Mouse (Mus musculus) adrenal gland, postnatal 4 days (tissue): Measurements from ENCODE around the gene Adamtsl1. TPM values are rescaled to one million over a fixed set of nuclear protein-coding genes. Genes with fewer than 3 reads are reported as not detected.

Experiments used
- DNase-seq, 2 experiments: peaks; one replicate each; pipeline ENCODE4 v3.0.0; 2021 to 2022; ENCODE audit warnings: low spot score in 2 of 2, mixed read lengths in 2 of 2
- long read RNA-seq, 2 experiments: library from polyadenylated mRNA; stranded (forward); transcript quantifications; one replicate each; pipeline ENCODE4 v2.0.0; 2021
- total RNA-seq, 2 experiments: library from RNA; stranded (reverse); gene quantifications; 2 replicates each; pipeline ENCODE4 v1.2.3; 2021

The Adamtsl1 gene
- 10 to 100 TPM; 15.8 to 20.9 TPM for total RNA-seq
- long read RNA-seq, experiment 1, full-length matches to known transcripts: 2 of 7 reads
- long read RNA-seq, experiment 1, partial matches to known transcripts: 2 of 7 reads
- long read RNA-seq, experiment 1, other reads (novel, unspliced or antisense): 3 of 7 reads
- long read RNA-seq, experiment 2, full-length matches to known transcripts: 2 of 5 reads
- long read RNA-seq, experiment 2, partial matches to known transcripts: 2 of 5 reads
- long read RNA-seq, experiment 2, other reads (novel, unspliced or antisense): 1 of 5 reads

- no peak for DNase-seq
Observed at GRCm38 (mm10) chr4:85513792-85514191, at the start of gene Adamtsl1. Gene Adamtsl1 (plus strand): TSS chr4:85514172.

DNA sequence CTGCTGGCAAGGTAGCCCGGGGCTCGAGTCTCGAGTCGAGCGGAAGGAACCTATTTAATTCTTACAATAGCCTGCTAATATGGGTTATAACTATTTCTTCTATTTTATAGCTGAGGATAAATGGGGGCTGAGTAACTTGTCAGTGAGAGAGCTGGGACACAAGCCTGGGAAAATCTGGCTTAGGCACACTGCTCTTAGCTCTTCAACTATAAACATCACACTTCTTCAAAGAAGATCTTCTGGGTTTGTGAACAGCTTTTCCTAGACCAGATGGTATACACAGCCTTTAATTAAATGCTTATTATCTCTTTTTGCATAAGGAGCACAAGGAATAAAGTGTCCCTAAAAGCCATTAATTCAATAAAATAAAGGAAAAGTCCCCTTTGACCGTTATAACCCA lies 30.4 kb upstream of the Adamtsl1 start:
- no peak for DNase-seq

DNA sequence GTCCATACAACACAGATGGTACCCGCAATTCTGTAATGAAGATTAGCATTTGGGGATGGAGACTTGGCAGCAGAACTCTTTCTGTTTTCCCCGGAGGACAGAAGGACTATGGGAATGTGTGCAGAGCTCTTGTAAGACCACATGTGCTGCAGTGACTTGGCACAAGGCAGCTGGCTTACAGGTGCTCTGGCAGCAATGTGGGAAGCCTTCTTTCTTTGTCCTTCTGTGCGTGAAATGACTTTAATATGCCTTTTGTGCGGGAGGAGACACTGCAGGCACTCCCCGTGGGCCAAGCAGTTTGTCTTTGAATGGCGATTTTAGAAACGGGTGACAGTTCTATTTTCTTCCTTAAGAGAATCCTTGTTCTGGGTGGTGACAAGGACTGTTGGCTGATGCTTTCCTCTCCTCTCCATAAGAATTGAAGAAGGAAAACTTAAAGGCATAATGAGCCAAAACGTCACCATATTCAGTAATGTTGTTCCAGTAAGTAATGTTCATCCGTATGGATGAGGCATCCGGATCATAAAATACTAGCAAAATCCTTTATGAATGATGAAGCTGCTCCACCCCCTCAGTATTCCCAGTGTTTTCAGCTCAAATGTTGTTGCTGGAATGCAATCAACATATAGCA lies 27.5 kb upstream of the Adamtsl1 start:
- DNase-seq: no peak

DNA sequence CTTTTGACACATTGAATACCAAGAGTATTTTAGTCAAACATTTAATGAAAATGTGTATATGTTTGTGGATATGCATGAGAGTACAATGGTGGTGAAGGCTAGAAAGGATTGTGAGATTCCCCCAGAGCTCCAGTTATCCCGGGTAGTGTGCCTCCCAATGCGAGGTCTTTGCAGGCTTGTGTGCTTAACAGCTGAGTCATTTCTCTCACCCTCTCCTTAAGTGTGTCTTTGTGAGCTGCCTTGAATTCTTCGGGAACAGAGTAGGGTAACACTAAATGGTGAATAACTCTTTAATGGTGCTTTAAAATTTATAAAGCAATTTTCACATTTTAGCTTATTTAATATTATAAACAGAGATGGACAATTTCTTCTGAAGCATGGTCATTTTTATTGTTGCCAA lies 8.3 kb upstream of the Adamtsl1 start:
- DNase-seq: no peak

GRCm38 (mm10) chr4:85506976-85507375 lies 7.0 kb upstream of the Adamtsl1 start:
- no peak for DNase-seq

DNA sequence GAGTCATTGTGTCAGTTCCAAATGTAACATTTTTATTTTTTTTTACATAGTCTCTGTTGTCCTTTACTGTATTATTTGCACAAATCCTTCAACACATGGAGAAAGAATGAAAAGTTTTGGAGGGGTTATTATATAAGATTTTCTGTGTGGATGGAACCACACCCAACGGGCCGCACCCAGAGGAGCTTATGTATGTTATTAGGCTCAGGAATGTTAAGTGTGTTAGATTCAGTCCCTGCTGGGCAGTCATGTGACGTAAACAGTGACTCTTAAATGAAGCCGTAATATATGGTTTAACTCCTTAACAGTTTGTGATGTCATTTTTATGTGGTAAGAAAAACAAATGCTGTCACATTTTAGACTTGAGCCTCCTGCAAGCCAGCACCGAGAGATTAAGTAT lies 6.5 kb upstream of the Adamtsl1 start:
- DNase-seq: no peak

DNA sequence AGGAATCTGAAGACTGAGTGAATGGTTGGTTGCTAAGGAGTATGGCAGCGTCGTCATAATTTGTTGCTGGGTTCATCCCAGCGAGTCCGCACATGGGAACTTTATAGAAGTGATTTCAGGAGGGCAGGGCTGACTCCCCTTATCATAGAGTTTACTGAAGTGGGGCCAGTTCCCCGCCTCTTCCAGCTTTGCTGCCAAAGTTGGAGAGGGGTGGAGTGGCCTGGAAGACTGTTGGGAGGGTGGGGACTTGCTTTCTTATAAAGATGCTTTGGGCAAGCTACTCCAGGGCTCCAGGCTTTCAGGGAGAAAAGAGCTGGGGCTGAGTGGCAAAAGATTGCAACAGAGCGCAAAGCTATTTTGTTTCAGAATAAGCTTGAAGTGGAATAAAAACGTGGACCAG lies 684 bp upstream of the Adamtsl1 start:
- DNase-seq: no peak

DNA sequence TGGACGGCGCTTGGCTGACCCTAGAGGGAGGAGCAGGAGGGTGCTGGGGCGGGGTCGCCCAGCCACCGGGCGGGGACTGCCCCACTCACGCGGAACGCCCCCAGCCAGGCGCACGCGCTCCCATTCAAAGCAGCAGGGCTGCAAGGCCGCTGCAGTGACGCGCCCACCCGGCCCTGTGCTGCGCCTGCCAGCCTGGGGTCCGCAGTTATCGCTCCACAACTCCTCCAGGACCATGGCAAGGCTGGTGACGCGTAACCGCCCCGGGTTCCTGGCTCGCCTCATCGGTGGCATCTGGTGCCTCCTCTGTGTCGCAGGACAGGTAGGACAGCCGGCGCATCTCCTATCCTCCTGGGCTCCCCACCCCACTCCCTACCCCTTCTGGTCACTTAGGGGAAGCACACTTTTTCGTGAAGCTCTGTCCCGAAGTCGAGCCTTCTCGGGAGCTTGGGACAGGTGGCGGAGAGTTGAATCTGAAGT lies 271 bp downstream of the Adamtsl1 start:
- DNase-seq: no peak

DNA sequence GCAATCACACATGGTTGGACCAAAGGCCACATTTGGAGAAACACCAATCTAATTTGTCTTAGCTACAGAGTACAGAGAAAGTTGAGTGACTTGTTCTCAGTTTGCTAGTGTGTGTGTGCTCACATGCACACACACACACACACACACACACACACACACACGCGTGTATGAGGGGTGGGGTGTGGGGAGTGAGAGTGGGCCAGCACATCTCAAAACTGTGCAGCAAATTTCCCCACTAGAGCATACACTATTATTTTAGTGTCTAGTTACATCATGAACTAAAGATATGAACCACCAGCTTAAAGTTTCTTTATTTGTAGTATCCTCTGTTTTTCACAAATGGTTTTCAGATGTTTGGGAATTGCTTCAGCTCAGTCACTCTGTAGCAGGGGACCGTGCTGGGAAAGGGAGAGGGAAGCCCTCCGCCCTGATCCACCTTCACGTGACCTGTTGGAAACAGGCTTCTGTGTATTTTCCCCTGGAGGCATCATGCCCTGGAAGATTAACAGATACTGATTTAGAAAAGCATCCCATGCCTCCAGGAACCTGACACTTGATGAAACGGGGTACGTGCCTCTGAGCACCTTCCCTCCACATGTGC lies 13.1 kb downstream of the Adamtsl1 start:
- no peak for DNase-seq

DNA sequence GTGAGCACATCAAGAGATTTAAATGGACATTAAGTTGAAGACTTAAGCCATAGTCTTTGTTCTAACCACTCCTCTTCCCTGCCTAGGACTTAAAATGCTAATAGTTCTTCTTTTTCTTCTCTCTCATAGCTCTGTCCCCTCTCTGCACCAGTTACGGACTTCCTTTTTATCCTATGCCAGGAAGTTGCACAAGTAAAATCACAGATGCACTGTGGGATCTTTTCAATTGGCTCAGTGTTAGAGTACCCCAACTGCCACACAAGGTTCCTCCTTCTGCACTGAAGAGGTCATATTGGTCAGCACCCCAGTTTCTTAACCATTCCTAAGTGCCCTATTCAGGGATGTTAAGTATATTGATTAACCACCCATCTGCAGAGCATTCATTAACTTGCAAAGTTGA lies 15.9 kb downstream of the Adamtsl1 start:
- DNase-seq: no peak

- no peak for DNase-seq
Observed at GRCm38 (mm10) chr4:85539677-85540076, 25.7 kb downstream of the Adamtsl1 start.

GRCm38 (mm10) chr4:85543221-85543620 lies 29.2 kb downstream of the Adamtsl1 start:
- DNase-seq: no peak

GRCm38 (mm10) chr4:85554696-85555095 lies 40.7 kb downstream of the Adamtsl1 start:
- no peak for DNase-seq

DNA sequence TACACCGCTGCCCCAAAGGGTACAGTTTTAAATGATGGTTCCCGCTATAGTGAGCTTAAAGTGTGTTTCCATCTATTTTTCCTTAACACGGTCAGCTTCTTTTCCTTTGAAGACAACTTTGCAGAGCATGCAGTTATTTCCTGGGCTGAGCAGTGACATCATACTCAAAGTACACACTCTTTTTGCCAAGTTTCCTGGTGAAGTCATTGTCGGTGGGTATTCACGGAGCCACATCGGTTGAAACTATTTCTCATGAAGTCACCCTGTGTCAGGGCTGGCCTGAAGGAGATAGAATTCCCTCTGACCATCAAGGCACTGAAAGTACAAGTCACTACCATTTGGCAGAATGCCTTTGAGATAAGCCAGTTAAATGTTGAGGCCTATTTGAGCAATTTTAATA lies 45.8 kb downstream of the Adamtsl1 start:
- no peak for DNase-seq

DNA sequence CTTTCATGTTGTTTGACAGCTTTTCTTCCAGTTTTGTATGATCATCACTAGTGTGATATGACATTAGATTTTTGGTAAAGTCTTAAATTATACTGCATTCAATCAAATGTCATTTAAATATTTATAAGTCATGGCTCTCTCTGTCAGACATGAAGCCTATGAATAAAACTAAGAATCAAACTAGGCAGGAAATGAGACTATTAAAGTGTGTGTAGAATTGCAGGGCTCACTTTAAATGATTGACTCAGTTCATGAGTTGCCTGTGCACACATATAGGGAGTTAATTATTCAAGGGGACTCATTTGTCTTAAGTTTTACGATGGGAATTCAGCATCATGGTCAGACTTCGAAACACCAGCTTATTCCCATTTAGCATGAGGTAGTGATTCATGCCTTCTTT lies 71.5 kb downstream of the Adamtsl1 start:
- no peak for DNase-seq

- DNase-seq: no peak
Observed at GRCm38 (mm10) chr4:85588928-85589327, 75.0 kb downstream of the Adamtsl1 start.

DNA sequence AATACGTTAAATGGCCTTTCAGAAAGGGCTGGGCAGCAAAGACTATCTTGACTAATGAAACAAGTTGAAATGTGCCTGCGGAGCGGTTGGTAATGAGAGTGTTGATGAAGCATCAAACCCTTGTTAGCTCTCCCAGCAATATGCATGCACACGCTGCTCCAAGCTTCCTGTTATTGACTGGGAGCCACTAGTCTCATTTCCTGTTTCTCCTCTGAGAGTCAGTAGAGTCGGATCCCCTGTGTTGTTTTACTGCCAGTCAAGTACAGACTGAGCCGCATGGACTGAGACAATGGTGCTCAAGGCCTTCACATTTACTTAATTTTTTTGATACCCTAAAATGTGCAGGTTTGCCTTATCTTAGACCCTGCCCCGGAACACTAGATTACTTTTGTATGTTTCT lies 77.1 kb downstream of the Adamtsl1 start:
- DNase-seq: no peak

DNA sequence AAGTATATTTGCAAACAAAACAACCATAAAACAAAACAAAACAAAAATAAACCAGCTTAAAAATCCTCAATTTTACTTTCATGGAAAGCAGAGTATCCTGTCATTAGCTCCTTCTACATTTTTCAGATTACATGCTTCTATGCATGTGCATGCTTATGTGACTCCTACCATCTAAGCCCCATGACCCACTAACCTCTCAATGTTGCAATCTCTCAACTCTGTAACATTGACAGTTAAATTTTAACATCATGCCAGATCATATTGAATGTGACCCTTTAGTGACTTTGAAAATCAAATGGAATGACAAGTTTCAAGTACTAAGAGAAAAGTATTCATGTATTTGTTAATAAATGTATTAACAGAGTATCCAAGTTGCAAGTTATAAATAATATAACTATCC lies 80.2 kb downstream of the Adamtsl1 start:
- no peak for DNase-seq

- DNase-seq: no peak
Observed at GRCm38 (mm10) chr4:85613331-85613730, 99.4 kb downstream of the Adamtsl1 start.

DNA sequence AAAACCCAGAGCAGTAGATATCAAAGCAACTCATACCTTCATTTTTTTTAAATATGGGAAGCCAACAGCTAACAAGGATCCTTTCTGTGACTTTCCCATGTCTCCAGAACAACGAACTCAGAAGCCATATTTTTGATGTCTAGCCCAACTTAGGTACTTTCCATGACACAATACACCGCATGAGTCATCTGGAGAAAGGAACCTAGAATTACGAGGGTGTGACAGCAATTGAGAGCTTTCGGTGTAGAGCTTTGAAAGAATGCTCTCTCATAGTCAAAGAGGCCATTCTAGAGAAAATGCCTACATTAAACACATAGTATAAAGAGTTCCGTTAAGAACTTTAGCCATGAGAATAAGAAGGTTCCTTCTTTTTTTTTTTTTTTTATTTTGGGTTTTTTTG lies 104.8 kb downstream of the Adamtsl1 start:
- DNase-seq: no peak

GRCm38 (mm10) chr4:85619261-85619660 lies 105.3 kb downstream of the Adamtsl1 start:
- no peak for DNase-seq

GRCm38 (mm10) chr4:85629381-85629780 lies 115.4 kb downstream of the Adamtsl1 start:
- DNase-seq: no peak

GRCm38 (mm10) chr4:85669271-85669670 lies 155.3 kb downstream of the Adamtsl1 start:
- DNase-seq: no peak
